Mouse (Mus musculus): ENCODE results near the gene Nos1ap.

Nos1ap gene

DNA sequence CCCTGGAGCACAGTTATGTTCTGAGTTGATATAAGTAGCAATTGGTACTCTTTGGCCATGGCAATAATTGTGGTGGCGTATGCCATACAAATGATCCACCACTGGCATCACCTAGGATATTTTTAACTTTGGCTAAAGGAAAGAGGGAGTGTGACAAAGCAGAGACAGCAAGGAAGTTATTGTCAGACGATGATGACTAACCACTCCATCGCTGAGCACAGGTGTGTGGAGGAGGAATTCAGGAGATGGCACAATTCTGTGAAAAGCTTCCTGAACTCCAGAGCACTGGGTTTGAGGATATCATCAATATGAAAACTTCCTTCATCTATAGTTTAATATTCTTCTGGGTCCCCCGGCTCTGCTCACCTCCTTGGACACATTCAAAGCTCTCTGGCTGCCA lies 31.7 kb downstream of the Nos1ap start:
- in situ Hi-C loops (cut with MboI; ENCODE audit: low pct_unique_long_range_greater_than_20kb in 1 of 2, low sequenced_read_pairs in 2 of 2, unreplicated experiment in 1 of 2), result no loop called here

DNA sequence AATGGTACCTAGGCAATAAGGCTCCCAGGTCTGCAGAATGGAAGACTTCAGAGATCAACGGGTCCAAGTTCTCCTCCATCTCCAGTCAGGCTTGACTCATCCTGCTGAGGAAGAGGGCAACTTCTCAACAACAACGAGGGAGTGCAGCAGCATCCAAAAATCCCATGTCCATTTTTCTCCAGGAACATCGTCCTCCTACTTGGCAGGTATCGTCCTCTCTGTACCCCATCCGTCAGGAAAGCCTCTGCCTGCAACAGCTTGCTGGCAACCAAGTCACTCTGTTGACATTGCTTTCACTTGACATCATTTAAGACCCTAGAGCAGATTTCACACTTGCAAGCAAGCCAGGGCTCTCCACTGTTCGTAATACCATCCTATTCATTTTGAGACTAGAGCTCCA lies 33.0 kb downstream of the Nos1ap start:
- in situ Hi-C loops (cut with MboI; ENCODE audit: low pct_unique_long_range_greater_than_20kb in 1 of 2, low sequenced_read_pairs in 2 of 2, unreplicated experiment in 1 of 2), result no loop called here

DNA sequence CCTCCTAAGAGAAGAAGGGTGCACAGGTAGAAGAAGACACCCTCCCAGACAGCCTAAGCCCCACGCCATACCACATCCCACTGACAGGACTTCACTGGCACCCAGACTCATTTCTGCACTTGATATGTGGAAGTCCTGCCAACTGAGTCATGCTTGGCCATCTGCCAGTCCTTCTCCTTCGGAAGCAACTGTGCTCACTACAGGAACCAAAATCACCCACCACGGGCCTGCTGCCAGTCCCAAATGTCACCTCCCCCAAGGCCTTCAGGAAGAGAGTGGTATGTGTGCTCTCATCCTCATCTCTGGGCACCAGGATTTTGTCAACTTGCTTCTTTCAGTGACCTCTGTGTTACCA lies 34.7 kb downstream of the Nos1ap start:
- in situ Hi-C loops (cut with MboI; ENCODE audit: low pct_unique_long_range_greater_than_20kb in 1 of 2, low sequenced_read_pairs in 2 of 2, unreplicated experiment in 1 of 2), result no loop called here

DNA sequence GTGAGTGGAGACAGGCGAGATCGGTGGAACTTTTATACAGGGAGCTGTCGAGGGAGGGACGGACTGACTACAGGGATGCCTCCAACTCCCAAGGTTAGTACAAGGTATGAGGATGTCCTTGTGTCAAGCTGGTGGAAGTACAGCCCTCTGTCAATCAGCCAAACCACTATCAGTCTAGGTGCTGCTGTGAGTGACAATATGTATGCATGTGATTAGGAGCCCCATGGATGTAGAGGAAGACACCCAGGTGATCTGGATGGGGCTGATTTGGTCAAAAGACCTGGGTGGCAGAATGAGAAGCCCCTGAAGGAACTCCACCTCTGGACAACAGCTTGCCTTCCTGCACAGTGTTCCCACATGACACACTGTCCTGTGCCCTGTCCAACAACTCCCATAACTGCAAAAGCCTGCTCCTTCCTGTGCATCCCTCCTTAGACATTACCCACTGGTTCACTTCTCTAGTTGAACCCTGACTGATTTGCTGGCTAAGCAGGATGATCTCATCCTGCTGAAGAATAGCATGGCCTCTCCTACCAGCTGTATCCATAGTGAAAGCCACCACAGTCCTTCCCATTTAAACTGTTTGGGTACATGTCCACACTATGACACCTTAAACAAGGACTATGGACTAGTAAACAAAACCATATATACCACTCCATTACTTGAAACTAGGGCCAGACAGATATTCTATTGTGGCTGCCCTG lies 35.3 kb downstream of the Nos1ap start:
- in situ Hi-C loops (cut with MboI; ENCODE audit: low pct_unique_long_range_greater_than_20kb in 1 of 2, low sequenced_read_pairs in 2 of 2, unreplicated experiment in 1 of 2), result no loop called here

DNA sequence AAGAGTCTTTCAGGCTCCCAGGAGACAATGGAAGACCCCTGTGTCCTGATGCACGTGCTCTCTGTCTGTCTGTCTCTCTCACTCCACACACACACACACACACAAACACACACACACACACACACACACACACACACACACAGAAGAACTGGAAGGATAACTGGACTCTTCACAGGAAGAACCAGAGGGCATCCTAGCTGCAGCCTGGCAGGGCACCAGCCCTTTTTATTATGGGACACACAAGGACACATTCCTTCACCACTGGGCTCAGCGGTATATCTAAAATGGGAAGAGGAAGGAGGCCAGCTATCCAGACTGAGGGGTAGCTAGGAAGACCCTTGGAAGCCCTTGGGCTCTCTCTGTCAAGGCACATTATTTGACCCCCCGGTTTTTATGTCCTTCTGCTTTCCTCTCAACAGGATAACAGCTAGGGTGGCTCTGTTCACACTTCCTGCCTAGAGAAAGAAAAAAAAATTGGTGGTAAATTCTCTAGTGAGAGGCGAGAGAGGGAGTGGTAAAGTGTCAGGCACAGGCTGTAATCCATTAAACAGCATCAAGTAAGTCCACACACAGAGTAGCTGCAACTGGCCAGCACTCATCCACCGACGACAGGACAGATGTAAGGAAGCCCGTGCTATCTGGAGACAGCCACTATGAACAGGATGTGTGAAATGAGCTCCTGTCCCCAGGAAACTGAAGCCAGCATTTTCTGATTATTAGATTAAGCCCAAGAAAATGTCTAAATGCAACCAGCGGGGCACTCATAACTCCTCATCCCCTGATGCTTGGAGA lies 38.8 kb downstream of the Nos1ap start:
- in situ Hi-C loops (cut with MboI; ENCODE audit: low pct_unique_long_range_greater_than_20kb in 1 of 2, low sequenced_read_pairs in 2 of 2, unreplicated experiment in 1 of 2), result no loop called here

DNA sequence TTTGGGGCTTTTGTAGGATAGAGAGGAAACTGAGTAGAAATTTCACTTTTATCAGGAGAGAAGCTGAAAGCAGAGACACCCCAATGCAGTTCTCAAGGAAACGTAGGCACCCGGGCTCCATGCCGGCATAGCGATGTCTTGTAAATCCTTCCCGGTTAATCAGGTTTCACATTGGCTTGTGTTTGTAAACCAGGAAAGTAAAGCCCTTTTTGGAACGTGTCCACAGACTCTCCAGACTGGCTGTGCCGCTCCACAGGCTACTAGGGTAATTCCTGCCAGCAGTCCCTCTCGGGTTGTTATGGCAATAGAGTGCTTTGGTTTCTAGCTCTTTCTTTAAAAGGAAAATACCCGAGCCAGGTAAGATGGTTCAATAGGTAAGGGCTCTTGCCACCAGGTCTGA lies 40.6 kb downstream of the Nos1ap start:
- in situ Hi-C loops (cut with MboI; ENCODE audit: low pct_unique_long_range_greater_than_20kb in 1 of 2, low sequenced_read_pairs in 2 of 2, unreplicated experiment in 1 of 2), result no loop called here

DNA sequence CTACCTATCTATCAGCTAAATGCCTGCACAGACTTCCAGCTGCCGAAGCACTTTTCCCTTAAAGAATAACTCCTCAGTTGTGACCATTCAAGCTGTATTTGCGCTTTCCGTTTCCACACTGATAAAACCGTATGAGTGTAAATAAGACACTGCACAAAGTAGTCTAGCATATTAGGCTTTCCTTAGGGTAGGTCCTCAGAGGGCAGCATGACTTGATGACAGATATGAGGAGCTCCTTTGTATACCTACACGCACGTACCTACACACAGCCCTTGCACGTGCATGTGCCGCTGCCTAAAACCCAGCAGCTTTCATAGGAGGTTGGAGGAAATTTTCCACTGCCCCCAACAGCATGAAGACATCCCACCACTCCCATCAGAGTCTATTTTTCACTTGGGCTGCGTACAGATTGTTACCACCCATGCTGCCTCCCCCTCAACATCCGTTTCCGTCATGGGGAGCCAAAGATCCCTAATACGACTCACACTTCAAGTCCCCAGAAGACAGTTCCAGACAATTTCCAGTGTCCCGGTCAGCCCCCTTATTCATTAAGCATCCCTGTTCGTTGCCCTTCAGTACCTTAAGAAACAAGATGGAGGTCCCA lies 41.4 kb downstream of the Nos1ap start:
- in situ Hi-C loops (cut with MboI; ENCODE audit: low pct_unique_long_range_greater_than_20kb in 1 of 2, low sequenced_read_pairs in 2 of 2, unreplicated experiment in 1 of 2), result no loop called here

DNA sequence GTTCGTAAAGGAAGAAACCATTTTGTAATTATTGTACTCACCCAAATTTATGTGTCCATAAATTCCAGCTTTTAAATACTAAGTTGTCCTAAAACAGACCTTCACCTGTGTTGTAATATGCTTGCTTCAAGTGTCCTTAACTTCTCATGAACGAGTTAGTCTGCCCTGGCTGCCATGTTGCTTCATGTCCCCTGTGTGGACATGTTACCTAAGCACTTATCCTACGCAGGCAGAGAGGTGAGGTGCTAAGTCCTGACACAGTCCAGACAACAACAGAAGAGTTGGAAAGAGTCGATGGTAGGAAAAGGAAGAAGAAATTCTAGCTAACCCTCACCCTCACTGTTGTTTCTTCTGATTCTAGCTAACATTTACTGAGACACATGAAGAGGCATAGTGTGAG lies 43.4 kb downstream of the Nos1ap start:
- in situ Hi-C loops (cut with MboI; ENCODE audit: low pct_unique_long_range_greater_than_20kb in 1 of 2, low sequenced_read_pairs in 2 of 2, unreplicated experiment in 1 of 2), result no loop called here

DNA sequence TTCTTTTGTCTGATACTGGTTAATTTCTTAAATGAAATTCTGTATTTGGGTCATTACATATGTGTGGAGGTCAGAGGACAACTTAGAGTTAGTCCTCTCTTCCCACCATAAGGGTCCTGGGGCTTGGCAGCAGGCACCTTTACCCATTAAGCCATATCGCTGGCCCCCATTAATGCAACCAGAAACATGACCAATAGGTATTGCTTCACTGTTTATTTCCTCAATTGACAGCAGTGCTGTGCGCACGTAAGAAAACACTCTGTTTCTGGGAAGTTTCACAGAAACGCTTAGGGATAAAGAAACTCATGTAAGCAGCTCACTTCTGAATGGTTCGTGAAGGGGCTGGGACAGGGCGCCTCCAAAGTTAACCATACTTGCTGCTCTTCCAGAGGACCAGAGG lies 44.4 kb downstream of the Nos1ap start:
- in situ Hi-C loops (cut with MboI; ENCODE audit: low pct_unique_long_range_greater_than_20kb in 1 of 2, low sequenced_read_pairs in 2 of 2, unreplicated experiment in 1 of 2), result no loop called here

DNA sequence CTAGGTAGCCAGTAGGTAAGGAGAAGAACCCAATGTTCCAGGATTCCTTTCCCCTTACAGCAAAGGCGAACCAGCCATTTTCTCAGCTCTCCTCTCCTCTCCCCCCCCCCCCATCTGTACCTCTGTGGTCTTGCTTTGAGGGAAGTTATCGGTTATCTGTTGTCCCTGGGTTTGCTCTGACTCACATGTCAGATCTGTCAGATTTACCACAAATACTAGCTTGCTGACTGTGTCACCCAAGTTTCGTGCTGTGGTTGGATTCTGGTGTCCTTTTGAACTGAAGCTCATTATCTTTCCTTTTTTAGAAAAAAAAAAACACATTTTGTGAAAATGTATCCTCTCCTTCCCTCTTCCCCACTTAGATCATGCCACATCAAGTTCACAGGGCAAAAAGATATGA lies 50.2 kb downstream of the Nos1ap start:
- in situ Hi-C loops (cut with MboI; ENCODE audit: low pct_unique_long_range_greater_than_20kb in 1 of 2, low sequenced_read_pairs in 2 of 2, unreplicated experiment in 1 of 2), result no loop called here

DNA sequence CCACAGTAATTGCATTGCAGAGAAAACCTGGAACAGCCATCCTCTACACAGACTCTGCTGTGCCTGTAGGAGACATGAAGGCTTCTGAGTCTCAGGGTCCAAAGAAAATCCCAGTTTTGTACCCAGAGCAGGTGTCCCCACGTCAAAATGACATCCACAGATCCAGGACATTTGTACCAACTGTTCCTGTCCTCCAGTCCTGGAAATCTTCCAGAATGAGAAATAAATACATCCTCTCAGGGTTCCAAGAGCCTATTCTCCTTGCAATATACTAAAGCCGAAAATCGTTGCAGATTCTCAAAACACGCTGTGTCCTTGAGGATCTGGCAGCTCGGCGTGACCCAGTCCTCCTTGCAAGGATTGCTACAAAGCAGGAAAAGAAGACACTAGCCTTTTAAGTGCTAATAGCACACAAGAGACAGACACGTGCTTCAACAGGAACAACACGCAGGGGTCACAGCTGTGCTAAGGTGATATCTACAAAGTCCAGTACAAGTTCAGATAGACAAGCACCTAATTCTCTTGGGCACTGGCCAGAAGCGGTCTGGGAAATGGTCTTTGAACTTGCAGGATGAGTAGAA lies 51.1 kb downstream of the Nos1ap start:
- in situ Hi-C loops (cut with MboI; ENCODE audit: low pct_unique_long_range_greater_than_20kb in 1 of 2, low sequenced_read_pairs in 2 of 2, unreplicated experiment in 1 of 2), result no loop called here

DNA sequence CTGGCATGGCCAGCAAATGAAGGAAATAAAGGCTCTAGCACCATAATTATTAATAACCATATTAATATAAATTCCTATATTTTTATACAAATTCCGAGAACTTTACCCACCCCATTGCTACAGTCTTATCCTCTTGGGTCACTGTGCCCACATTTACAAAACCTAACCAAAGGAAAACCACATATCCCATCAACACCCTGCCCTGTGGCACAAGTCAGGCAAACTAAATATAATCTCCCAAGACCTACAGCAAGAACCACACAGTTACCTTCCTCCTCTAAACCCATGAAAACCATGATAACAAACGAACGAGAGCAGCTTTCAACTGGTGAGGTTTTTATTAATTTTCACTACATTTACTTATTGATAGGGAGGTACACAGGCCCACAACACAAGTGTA lies 53.3 kb downstream of the Nos1ap start:
- in situ Hi-C loops (cut with MboI; ENCODE audit: low pct_unique_long_range_greater_than_20kb in 1 of 2, low sequenced_read_pairs in 2 of 2, unreplicated experiment in 1 of 2), result no loop called here

DNA sequence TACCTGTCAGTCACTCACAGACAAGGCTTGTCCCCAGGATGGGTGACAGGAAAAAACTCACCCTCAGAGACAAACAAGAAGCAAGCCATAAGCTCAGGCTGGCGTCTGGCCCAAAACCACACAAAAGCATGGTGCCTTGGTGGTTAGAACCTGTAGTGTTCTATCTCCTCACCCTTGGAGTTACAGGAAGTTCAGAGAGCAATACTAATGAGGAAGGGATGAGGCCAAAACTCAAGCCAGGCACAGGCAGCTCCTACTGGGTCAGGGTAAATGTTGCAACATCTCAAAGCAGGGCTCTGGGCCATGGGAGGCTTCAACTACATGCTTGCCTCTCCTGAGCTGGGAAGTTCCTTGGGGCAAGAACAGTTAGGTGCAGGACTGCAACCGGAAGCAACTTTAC lies 54.4 kb downstream of the Nos1ap start:
- in situ Hi-C loops (cut with MboI; ENCODE audit: low pct_unique_long_range_greater_than_20kb in 1 of 2, low sequenced_read_pairs in 2 of 2, unreplicated experiment in 1 of 2), result no loop called here

DNA sequence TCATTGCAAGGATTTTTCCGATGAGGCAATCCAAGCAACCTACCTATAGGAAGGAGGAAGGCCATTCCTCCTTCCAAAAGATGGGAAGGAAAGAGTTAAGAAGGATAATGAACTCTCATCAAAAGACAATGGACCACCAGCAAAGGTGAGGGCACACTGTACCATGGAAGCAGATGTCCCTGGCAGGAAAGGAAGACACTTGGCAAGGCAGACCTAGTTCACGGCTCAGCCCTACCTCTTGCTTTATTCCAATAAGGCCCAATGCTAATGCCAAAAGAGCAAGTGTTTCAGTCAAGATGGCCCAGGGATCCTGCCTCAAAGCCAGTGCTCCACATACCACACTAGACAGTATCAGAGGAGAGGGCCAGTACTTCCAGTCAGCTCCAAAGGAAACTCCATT lies 58.4 kb downstream of the Nos1ap start:
- in situ Hi-C loops (cut with MboI; ENCODE audit: low pct_unique_long_range_greater_than_20kb in 1 of 2, low sequenced_read_pairs in 2 of 2, unreplicated experiment in 1 of 2), result no loop called here

DNA sequence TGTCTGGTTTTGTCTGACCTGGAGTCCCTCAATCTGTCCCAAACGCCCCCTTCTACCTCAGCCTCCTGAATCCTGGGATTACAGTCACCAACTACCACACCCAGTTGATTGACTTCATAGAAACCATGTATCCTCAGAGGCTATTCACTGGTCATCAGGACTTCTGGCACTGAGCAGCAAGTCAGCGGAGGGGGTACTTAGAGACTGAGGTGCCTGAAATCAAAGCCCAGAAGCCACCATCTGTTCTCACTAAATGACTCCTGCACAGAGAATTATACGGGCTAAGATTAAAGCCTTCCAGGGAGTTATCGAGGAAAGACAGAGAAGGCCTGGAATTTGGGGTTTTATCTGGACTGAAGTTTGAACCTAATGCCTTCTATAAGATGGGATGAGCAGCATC lies 59.2 kb downstream of the Nos1ap start:
- in situ Hi-C loops (cut with MboI; ENCODE audit: low pct_unique_long_range_greater_than_20kb in 1 of 2, low sequenced_read_pairs in 2 of 2, unreplicated experiment in 1 of 2), result no loop called here

DNA sequence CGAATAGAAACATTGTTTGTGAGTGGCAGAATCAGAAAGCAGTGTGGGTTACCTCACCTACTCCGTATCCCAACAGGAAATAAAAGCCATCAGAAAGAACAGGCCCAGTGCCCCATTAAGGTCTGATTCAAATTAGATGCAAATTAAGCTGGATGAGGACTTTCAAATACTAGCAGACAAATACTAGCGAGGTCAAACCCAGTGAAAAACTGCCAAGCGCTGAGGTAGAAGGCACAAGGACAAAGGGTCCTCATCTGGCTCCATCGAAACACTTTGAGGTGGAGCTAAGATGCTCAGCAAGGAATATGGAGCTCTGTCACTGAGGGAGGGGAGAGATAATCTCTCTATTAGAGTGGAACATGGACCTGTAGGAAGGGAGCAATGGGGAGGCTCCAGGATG lies 66.8 kb downstream of the Nos1ap start:
- in situ Hi-C loops (cut with MboI; ENCODE audit: low pct_unique_long_range_greater_than_20kb in 1 of 2, low sequenced_read_pairs in 2 of 2, unreplicated experiment in 1 of 2), result no loop called here

DNA sequence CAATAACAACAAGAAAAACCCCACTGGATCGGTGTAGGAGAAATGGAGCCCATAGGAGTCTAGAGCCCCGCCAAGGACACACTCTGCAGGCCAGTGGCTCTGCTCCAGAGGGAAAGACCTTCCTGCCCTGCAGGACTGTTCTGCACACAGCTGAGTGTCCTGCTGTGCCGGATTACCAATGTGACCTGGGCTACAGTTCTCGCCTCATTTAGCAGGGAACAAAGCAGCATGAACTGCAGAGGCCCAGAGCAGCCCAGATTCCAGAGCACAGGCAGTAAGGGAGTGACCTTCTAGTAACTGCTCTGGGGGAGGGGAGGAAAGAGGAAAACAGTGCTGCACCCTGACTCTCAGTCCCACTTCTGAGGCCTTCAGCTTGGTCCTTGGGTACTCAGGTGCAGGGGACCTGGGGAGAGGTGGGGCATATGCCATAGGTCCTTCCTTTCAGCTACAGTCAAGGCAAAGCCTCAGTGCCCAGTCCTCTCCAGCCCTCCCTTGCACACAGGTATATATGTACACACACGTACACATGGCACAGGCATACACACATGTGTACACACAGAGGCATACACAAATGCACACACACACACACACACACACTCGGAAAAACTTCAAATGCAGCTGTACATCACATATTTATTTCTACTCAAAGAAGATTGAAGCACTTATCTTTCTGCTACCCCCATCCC lies 68.0 kb downstream of the Nos1ap start:
- in situ Hi-C loops (cut with MboI; ENCODE audit: low pct_unique_long_range_greater_than_20kb in 1 of 2, low sequenced_read_pairs in 2 of 2, unreplicated experiment in 1 of 2), result no loop called here

DNA sequence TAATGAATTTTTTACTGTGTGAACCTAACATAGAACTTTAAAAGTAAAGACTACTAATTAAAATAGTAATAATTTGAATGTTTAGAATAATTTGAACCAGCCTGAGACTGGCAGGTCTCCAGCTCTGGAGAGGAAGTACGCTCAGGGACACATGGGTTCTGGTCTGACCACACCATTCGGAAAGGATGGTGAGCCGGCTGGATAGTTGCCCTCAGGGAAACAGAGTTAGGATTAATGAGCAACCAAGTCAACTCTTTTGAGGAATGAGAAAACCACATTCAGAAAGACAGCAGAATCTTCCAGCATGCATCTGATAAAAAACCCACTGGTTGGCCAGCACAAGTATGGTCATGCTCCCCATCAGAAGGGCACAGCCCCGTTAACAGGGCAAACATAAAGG lies 69.5 kb downstream of the Nos1ap start:
- in situ Hi-C loops (cut with MboI; ENCODE audit: low pct_unique_long_range_greater_than_20kb in 1 of 2, low sequenced_read_pairs in 2 of 2, unreplicated experiment in 1 of 2), result no loop called here

DNA sequence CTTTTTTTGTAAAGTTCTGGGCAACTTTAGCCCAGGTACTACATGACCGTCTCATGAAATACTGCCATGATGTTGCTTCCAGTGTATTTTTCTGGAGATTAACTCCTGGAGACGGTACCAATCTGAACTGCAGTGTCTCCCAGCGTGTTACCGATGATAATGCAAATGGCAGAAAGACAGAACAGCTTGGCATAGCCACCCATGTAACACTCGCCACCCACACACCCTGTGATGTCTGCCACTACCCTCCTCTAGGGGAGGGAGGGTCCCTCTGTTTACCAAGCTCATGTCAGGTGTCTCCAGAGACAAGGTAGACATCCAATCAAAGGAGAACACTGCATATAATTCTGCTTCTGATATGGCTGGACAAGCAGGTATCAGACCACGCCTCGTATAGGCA lies 70.0 kb downstream of the Nos1ap start:
- in situ Hi-C loops (cut with MboI; ENCODE audit: low pct_unique_long_range_greater_than_20kb in 1 of 2, low sequenced_read_pairs in 2 of 2, unreplicated experiment in 1 of 2), result no loop called here

Data from mouse embryonic stem cell (cell line).